Mouse (Mus musculus) MEL (cell line): ENCODE data around the gene Maml3. TPM values are rescaled to one million over a fixed set of nuclear protein-coding genes. Genes with fewer than 3 reads are reported as not detected.

Experiments
- DNase-seq: peaks from one replicate; pipeline ENCODE4 v3.0.0; 2011; ENCODE audit warnings: low read depth, low spot score
- H3K27ac ChIP-seq: 2 replicates; pipeline ENCODE4 v1.5.1; 2012; ENCODE audit warnings: low read depth, mild to moderate bottlenecking, control low read depth, low read length, moderate library complexity; ENCODE audit not compliant: control insufficient read depth
- H3K27me3 ChIP-seq, 2 experiments: fragments of 150-350 bp in 1 of 2; sonication (generic) in 1 of 2; 2 replicates each; pipeline ENCODE4 v1.6.1; 2012; ENCODE audit warnings: low read length in 2 of 2, mild to moderate bottlenecking in 2 of 2, improper control_type of control experiment in 1 of 2, moderate library complexity in 1 of 2; ENCODE audit not compliant: insufficient read depth in 2 of 2, control insufficient read depth in 1 of 2
- H3K36me3 ChIP-seq, 2 experiments: 2 replicates each; pipeline ENCODE4 v1.6.1; 2012 to 2014; ENCODE audit warnings: low read length in 2 of 2, improper control_type of control experiment in 1 of 2, inconsistent platforms in 1 of 2, mild to moderate bottlenecking in 1 of 2; ENCODE audit not compliant: insufficient read depth in 2 of 2, control insufficient read depth in 1 of 2
- H3K4me1 ChIP-seq, 2 experiments: fragments of 150-350 bp in 1 of 2; sonication (generic) in 1 of 2; 2 replicates each; pipeline ENCODE4 v1.6.1; 2012; ENCODE audit warnings: low read length in 2 of 2, improper control_type of control experiment in 1 of 2, mild to moderate bottlenecking in 1 of 2; ENCODE audit not compliant: insufficient read depth in 2 of 2, control insufficient read depth in 1 of 2
- H3K4me3 ChIP-seq, 2 experiments: fragments of 150-350 bp in 1 of 2; sonication (generic) in 1 of 2; 2 replicates each; pipeline ENCODE4 v1.5.1; 2012; ENCODE audit warnings: low read depth in 2 of 2, low read length in 2 of 2, mild to moderate bottlenecking in 2 of 2, moderate library complexity in 2 of 2, control low read depth in 1 of 2, improper control_type of control experiment in 1 of 2; ENCODE audit not compliant: control insufficient read depth in 1 of 2, insufficient read depth in 1 of 2
- H3K79me2 ChIP-seq: 2 replicates; pipeline ENCODE4 v1.6.1; 2012; ENCODE audit warnings: mild to moderate bottlenecking, low read length, moderate library complexity; ENCODE audit not compliant: control insufficient read depth, poor library complexity, insufficient read depth
- H3K9ac ChIP-seq: 2 replicates; pipeline ENCODE4 v1.6.1; 2012; ENCODE audit warnings: low read depth, mild to moderate bottlenecking, control low read depth, low read length, moderate library complexity; ENCODE audit not compliant: control insufficient read depth, poor library complexity, severe bottlenecking
- H3K9me3 ChIP-seq: fragments of 150-350 bp; sonication (generic); replicated peaks from 2 replicates; pipeline ENCODE4 v1.6.1; 2012; ENCODE audit warnings: mild to moderate bottlenecking, low read length, improper control_type of control experiment, moderate library complexity; ENCODE audit not compliant: insufficient read depth
- CHD1 ChIP-seq: IDR thresholded peaks from 2 replicates; pipeline ENCODE4 v1.6.1; 2012; ENCODE audit warnings: low read depth, mild to moderate bottlenecking, inconsistent platforms, low read length, improper control_type of control experiment
- E2F4 ChIP-seq: IDR thresholded peaks from 2 replicates; pipeline ENCODE4 v1.6.1; 2011; ENCODE audit warnings: low read depth, low read length, improper control_type of control experiment, borderline replicate concordance
- ELF1 ChIP-seq: IDR thresholded peaks from 2 replicates; pipeline ENCODE4 v1.6.1; 2014; ENCODE audit warnings: low read depth, mild to moderate bottlenecking, inconsistent platforms, low read length, improper control_type of control experiment, moderate library complexity
- EP300 ChIP-seq, 2 experiments: IDR thresholded peaks; 2 replicates each; pipeline ENCODE4 v1.6.1; 2011; ENCODE audit warnings: improper control_type of control experiment in 2 of 2, low read length in 2 of 2, low read depth in 1 of 2, mild to moderate bottlenecking in 1 of 2
- GABPA ChIP-seq: IDR thresholded peaks from 2 replicates; pipeline ENCODE4 v1.6.1; 2012; ENCODE audit warnings: low read depth, mild to moderate bottlenecking, inconsistent platforms, low read length, improper control_type of control experiment, moderate library complexity
- GATA1 ChIP-seq: IDR thresholded peaks from 2 replicates; pipeline ENCODE4 v1.6.1; 2011; ENCODE audit warnings: low read depth, low read length, improper control_type of control experiment
- HCFC1 ChIP-seq: IDR thresholded peaks from 2 replicates; pipeline ENCODE4 v1.6.1; 2012; ENCODE audit warnings: low read depth, mild to moderate bottlenecking, inconsistent platforms, low read length, improper control_type of control experiment, moderate library complexity
- MAX ChIP-seq: IDR thresholded peaks from 2 replicates; pipeline ENCODE4 v1.6.1; 2011; ENCODE audit warnings: low read length, improper control_type of control experiment
- MEF2A ChIP-seq: IDR thresholded peaks from 2 replicates; pipeline ENCODE4 v1.6.1; 2014; ENCODE audit warnings: low read depth, mild to moderate bottlenecking, inconsistent platforms, low read length, improper control_type of control experiment; ENCODE audit not compliant: poor library complexity, insufficient replicate concordance, severe bottlenecking; ENCODE audit errors: extremely low read depth
- POLR2AphosphoS5 ChIP-seq: IDR thresholded peaks from 2 replicates; pipeline ENCODE4 v1.6.1; 2012; ENCODE audit warnings: low read depth, borderline replicate concordance, mild to moderate bottlenecking, inconsistent platforms, low read length, moderate library complexity, mixed read lengths
- RAD21 ChIP-seq: IDR thresholded peaks from 2 replicates; pipeline ENCODE4 v1.6.1; 2011; ENCODE audit warnings: mild to moderate bottlenecking, low read depth, low read length, improper control_type of control experiment
- SIN3A ChIP-seq: IDR thresholded peaks from 2 replicates; pipeline ENCODE4 v1.6.1; 2012; ENCODE audit warnings: low read length, improper control_type of control experiment, inconsistent platforms
- TCF12 ChIP-seq: IDR thresholded peaks from 2 replicates; pipeline ENCODE4 v1.6.1; 2014; ENCODE audit warnings: low read depth, mild to moderate bottlenecking, inconsistent platforms, low read length, improper control_type of control experiment, moderate library complexity
- UBTF ChIP-seq: IDR thresholded peaks from 2 replicates; pipeline ENCODE4 v1.6.1; 2012; ENCODE audit warnings: low read depth, mild to moderate bottlenecking, inconsistent platforms, low read length, improper control_type of control experiment, moderate library complexity, borderline replicate concordance; ENCODE audit not compliant: insufficient read depth
- ZC3H11A ChIP-seq: IDR thresholded peaks from 2 replicates; pipeline ENCODE4 v1.6.1; 2012; ENCODE audit warnings: low read depth, mild to moderate bottlenecking, inconsistent platforms, low read length, improper control_type of control experiment
- polyA plus RNA-seq, 2 experiments: library from polyadenylated mRNA; stranded (reverse) in 1 of 2; unstranded in 1 of 2; fragments of >175 nt in 1 of 2; fragments of >200 nt in 1 of 2; gene quantifications; 2 replicates each; pipeline versions ENCODE4 v1.2.1 to v1.2.4; 2012; ENCODE audit warnings: low replicate concordance in 2 of 2, low read depth in 1 of 2; ENCODE audit not compliant: insufficient read length in 2 of 2, insufficient read depth in 1 of 2, missing spikeins in 1 of 2
- total RNA-seq: library from RNA; depleted of rRNA; stranded (reverse); fragments of 300-350 nt; gene quantifications from 2 replicates; pipeline ENCODE4 v1.2.3, GENCODE M21; 2012

Gene Maml3
- total and polyA plus RNA-seq, 3 experiments: 2.0 to 4.1 TPM; not detected in 1

GRCm38 (mm10) chr3:51986507-51986906 is 118.4 kb downstream of the Maml3 start:
- Histone ChIP-seq H3K4me3 (no peak overlapping the region), H3K79me2 (no peaks in the 10 kb centered on the region), H3K4me1 (no peaks in the 10 kb centered on the region), H3K36me3 (no peaks in the 10 kb centered on the region), H3K27me3 (no peaks in the 10 kb centered on the region), H3K27ac (no peak overlapping the region), H3K9ac (no peak overlapping the region), H3K9me3 (no peaks in the 10 kb centered on the region)
- DNase-seq: no peak
- no peak for TF ChIP-seq HCFC1
- TF ChIP-seq E2F4: no peak
- TF ChIP-seq RAD21: no peak
- TF ChIP-seq MAX: no peak
- TF ChIP-seq GATA1: no peak
- no peak for TF ChIP-seq MEF2A

DNA sequence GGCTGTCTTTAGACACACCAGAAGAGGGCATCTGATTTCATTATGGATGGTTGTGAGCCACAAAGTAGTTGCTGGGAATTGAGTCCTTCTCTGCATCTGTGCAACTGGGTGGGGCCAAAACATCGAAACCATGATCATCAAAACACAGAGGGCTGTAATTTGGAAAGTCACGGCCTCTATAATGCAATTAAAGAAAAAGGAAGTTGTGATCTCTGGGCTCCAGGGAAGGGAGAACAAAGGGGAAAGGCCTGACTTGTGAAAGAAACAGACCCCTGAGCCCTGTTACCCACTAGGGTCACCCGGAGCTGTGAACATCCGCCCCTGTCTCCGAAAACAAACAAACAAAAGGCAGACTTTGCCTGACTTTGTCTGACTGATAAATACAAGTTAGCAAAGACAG is 123.4 kb downstream of the Maml3 start:
- H3K27ac ChIP-seq: no peak overlapping the region
- H3K79me2 ChIP-seq: no peaks in the 10 kb centered on the region
- no peak for TF ChIP-seq CHD1
- H3K36me3 ChIP-seq: no peaks in the 10 kb centered on the region
- no peak for DNase-seq
- no peak overlapping the region for H3K9ac ChIP-seq
- H3K4me3 ChIP-seq: no peak overlapping the region
- H3K4me1 ChIP-seq: no peaks in the 10 kb centered on the region
- H3K9me3 ChIP-seq: no peaks in the 10 kb centered on the region
- H3K27me3 ChIP-seq: no peaks in the 10 kb centered on the region

DNA sequence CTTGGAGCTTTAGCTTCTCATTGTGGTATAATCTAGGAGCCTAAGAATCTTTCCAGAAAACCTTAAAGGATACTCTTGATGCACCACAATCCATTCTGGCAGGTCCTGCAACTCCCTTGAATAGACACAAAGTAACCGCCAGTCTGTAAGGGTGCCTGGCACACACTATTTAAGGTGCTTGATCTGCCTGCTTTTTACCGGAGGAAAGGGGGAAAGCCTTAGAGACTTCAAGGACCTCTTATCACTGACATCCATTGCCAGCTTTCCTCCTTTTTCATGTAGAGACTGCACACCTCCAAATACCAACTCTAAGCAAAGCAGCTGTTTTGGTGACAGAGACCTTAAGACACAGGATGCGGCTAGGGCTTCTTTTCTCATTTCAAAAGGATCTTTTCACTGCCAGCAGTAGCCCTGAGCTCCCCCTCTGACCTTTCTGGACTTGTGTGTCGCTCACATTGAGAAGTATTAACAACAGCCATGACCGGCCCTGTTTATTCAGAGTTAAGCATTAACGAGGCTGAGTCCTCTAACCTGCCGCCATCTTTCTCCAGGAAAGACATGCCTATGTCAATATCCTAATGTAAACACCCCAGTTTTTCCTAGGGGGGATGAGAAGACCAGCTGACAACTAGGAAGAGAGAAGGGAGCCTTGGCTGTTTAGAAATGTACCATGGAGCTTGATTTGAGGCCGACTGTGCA is 127.1 kb downstream of the Maml3 start:
- no peak for TF ChIP-seq POLR2AphosphoS5
- no peak for TF ChIP-seq ELF1
- no peak for TF ChIP-seq UBTF
- no peak for TF ChIP-seq E2F4
- no peak for TF ChIP-seq GABPA
- TF ChIP-seq TCF12: no peak
- TF ChIP-seq ZC3H11A: no peak
- TF ChIP-seq EP300 (IDR thresholded peaks at IDR 0.05; ENCODE audit: low read depth in 1 of 2, low read length in 2 of 2): no peak
- TF ChIP-seq SIN3A: no peak
- Histone ChIP-seq H3K4me3 (no peak overlapping the region), H3K27me3 (no peaks in the 10 kb centered on the region), H3K9me3 (no peaks in the 10 kb centered on the region), H3K9ac (no peak overlapping the region), H3K27ac (no peak overlapping the region), H3K79me2 (no peaks in the 10 kb centered on the region), H3K4me1 (no peaks in the 10 kb centered on the region), H3K36me3 (no peaks in the 10 kb centered on the region)
- DNase-seq: no peak
